Mouse (Mus musculus) liver, embryonic 14 days (tissue): Measurements from ENCODE around the gene 9430015G10Rik. TPM values are rescaled to one million over a fixed set of nuclear protein-coding genes. Genes with fewer than 3 reads are reported as not detected.

Experiments used
- polyA plus RNA-seq: library from polyadenylated mRNA; depleted of rRNA; stranded (reverse); fragments of >200 nt; gene quantifications from 2 replicates; pipeline ENCODE4 v1.2.3, GENCODE M21; 2012; rRNA removed

The 9430015G10Rik gene
- 12.7 and 17.1 TPM in 2 replicates for polyA plus RNA-seq

GRCm38 (mm10) chr4:156109570-156110331, at the start of gene 9430015G10Rik:
9430015G10Rik (plus strand) TSS chr4:156109982.

GRCm38 (mm10) chr4:156130436-156130835, 20.7 kb downstream of the 9430015G10Rik start, which contains the start of gene Rnf223:
Rnf223 (plus strand) TSS chr4:156130513.

Other genes starting within 250 kb of the 9430015G10Rik start
- gene Tas1r3, start 246.6 kb upstream of the 9430015G10Rik start, polyA plus RNA-seq: 0.06 and 0.08 TPM in 2 replicates
- gene Cptp, start 240.5 kb upstream of the 9430015G10Rik start, polyA plus RNA-seq: 4.5 and 5.1 TPM in 2 replicates
- gene Ints11, start 240.4 kb upstream of the 9430015G10Rik start, polyA plus RNA-seq: 19.9 and 22.3 TPM in 2 replicates
- 14.5 and 17.2 TPM in 2 replicates for gene Pusl1, start 218.2 kb upstream of the 9430015G10Rik start, polyA plus RNA-seq
- gene Acap3, start 218.2 kb upstream of the 9430015G10Rik start, polyA plus RNA-seq: 6.8 and 9.2 TPM in 2 replicates
- 34.7 and 36.6 TPM in 2 replicates for gene Ube2j2, start 166.2 kb upstream of the 9430015G10Rik start, polyA plus RNA-seq
- 32.6 and 35.9 TPM in 2 replicates for gene C1qtnf12, start 147.7 kb upstream of the 9430015G10Rik start, polyA plus RNA-seq
- 2.1 and 2.8 TPM in 2 replicates for gene B3galt6, start 117.3 kb upstream of the 9430015G10Rik start, polyA plus RNA-seq
- 30.4 and 33.1 TPM in 2 replicates for gene Sdf4, start 117.1 kb upstream of the 9430015G10Rik start, polyA plus RNA-seq
- 0.85 and 1.0 TPM in 2 replicates for gene Tnfrsf4, start 96.1 kb upstream of the 9430015G10Rik start, polyA plus RNA-seq
- gene Tnfrsf18, start 83.8 kb upstream of the 9430015G10Rik start, polyA plus RNA-seq: 0.15 and 0.24 TPM in 2 replicates
- gene Ttll10, start 50.6 kb upstream of the 9430015G10Rik start, polyA plus RNA-seq: 0.43 and 0.44 TPM in 2 replicates
- gene Rnf223, start 20.5 kb downstream of the 9430015G10Rik start, polyA plus RNA-seq: 0.19 and 0.24 TPM in 2 replicates
- gene Agrn, start 87.5 kb downstream of the 9430015G10Rik start, polyA plus RNA-seq: 19.0 and 20.7 TPM in 2 replicates
- gene Isg15, start 90.8 kb downstream of the 9430015G10Rik start, polyA plus RNA-seq: 9.9 and 16.3 TPM in 2 replicates
- gene AW011738, start 93.3 kb downstream of the 9430015G10Rik start, polyA plus RNA-seq: 0.66 and 0.84 TPM in 2 replicates
- 0.03 and 0.08 TPM in 2 replicates for gene Perm1, start 105.9 kb downstream of the 9430015G10Rik start, polyA plus RNA-seq
- gene Plekhn1, start 124.9 kb downstream of the 9430015G10Rik start, polyA plus RNA-seq: 8.9 and 9.5 TPM in 2 replicates
- gene Noc2l, start 126.0 kb downstream of the 9430015G10Rik start, polyA plus RNA-seq: 63.6 and 69.6 TPM in 2 replicates
- gene Samd11, start 145.7 kb downstream of the 9430015G10Rik start, polyA plus RNA-seq: 46.4 and 55.2 TPM in 2 replicates
- gene Vmn2r-ps159, start 221.1 kb downstream of the 9430015G10Rik start, polyA plus RNA-seq: not detected in 2 replicates